Mouse (Mus musculus) right cerebral cortex, postnatal 4 days (tissue): ENCODE results near the gene I0C0044D17Rik.
A peak's percentile ranks its signal among the peaks of the same experiment; 100 is the strongest.

ENCODE experiments used
- DNase-seq: peaks from one replicate; pipeline ENCODE4 v3.0.0-alpha.2; 2022

I0C0044D17Rik gene

DNA sequence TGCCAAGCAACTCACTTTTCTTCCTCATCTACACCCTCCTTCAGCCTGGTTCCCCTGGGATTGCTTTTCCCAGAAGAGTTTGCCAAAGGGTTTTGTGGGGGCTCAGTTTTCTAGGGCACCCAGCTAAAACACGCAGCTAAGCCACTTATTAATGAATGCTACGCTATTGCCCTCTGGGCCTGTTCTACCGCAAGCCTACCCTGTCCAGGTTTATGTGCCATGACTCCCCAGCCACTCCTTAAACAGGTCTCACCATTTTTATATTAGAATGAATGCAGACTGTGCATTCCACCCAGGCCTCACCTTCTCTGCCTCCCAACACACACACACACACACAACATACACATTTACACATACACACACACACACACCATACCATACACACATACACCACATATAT, 593 bp downstream of the I0C0044D17Rik start:
- no peak for DNase-seq

- no peak for DNase-seq
Measured at GRCm38 (mm10) chr4:98822478-98822877, 1.2 kb downstream of the I0C0044D17Rik start.

GRCm38 (mm10) chr4:98819216-98819755, 4.4 kb downstream of the I0C0044D17Rik start:
- no peak for DNase-seq

- DNase-seq = peak; percentile 10
Measured at GRCm38 (mm10) chr4:98817184-98817911, 6.3 kb downstream of the I0C0044D17Rik start, which contains the start of gene Kank4. Gene Kank4, minus strand, starts transcription at chr4:98817537.

- no peak for DNase-seq
Measured at GRCm38 (mm10) chr4:98816807-98817183, 6.8 kb downstream of the I0C0044D17Rik start.

- DNase-seq = no peak
Measured at GRCm38 (mm10) chr4:98806306-98806705, 17.3 kb downstream of the I0C0044D17Rik start.

GRCm38 (mm10) chr4:98805291-98806048, 18.2 kb downstream of the I0C0044D17Rik start:
- no peak for DNase-seq

DNA sequence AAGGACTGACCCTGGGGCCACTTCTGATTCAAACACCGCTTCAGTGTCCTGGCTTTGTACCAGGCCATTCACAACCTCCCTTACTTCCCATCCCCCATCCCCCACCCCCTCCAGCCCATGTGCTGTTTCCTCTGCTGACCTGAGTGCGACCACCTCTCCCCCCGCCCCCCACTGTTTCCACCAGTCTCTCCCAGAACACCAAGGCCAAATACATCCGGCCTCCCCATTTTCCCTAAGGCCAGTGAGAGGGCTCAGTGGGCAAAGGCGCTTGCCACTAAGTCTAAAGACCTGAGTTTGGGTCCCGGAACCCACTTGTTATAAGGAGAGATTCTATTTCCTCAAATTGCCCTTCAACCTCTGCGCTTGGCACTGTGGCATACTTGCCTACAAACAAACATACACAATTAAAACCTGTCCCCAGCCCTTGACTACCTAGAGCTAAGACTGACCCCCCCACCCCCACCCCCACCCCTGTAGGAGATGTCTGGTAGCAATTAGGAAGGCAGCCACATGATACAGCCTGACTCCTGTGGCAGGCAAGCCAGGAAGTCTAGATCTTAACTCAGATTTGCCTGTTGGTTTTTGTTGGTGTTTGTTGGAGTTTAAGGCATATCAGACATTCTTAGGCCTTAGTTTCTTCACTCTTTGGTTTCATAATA, 19.0 kb downstream of the I0C0044D17Rik start:
- DNase-seq = no peak

- no peak for DNase-seq
Measured at GRCm38 (mm10) chr4:98801775-98802174, 21.9 kb downstream of the I0C0044D17Rik start.

DNA sequence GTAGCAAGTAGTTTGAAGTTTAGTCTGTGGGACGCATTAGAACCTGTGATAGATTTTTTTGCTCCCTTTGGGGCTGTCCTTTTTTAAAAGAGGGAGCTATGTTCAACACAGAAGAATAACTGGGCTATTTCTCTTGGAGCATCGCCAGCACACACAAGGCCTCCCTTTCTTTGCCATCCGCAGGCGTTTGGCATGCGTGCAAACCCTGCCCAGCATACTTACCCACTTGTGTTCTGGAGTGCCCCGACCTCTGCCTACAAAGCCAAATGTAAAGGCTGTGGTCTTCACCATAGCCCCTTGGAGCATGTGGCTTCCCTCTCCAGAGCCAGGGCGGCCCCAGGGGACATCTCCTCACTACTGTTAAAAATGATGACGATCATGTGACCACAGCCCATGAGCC, 22.8 kb downstream of the I0C0044D17Rik start:
- DNase-seq = no peak

DNA sequence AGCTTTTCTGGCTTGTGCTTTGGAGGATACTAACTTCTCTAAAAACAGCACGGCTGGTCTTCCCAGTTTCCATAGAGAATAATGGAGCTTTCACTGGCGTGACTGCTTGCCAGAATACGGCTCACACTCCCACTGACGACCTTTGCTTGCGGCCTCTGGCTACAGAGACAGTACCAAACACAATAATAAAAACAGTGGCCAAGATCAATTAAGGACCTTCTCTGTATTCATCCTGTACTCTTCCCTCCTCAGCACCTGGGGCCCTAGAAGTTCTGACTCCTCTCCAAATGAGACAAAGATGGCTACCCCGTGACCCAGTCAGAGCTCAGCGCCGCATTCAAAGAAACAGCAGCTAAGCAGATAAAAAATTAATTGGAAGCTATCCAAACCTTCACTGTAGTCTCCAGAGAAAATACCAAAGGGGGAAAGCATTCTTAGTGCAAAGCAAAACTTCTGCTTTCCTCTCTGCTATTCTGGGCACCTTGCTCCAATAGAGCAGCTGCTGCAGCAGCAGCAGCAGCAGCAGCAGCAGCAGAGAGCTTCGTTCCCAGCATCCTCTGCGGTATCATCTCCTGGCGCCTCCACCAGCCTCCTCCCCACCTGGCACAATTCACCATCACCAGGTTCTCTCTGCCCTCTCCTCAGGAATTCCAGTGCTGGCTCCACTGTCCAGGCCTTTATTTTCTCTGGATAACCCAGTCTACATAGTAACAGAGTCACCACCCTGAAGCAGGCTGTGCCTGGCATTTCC, 26.9 kb downstream of the I0C0044D17Rik start:
- no peak for DNase-seq

DNA sequence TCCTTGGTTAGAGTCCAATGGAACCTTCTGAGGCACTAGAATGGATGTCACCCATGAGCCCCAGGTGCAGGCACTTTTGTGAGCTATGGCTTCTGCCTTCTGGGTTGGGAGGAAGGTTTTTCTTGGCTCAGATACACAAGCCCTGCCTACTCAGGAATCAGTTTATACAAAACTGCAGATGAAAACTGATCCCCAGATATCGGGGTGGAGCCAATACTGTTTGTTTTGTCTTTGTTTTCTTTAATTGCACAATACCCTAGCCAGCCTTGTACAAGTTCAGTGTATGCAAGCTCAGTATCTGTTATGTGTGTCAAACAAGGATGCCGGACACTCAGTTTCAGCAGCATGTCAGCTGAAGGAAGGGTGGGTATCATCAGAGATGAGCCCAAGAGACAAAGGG, 28.4 kb downstream of the I0C0044D17Rik start:
- no peak for DNase-seq

DNA sequence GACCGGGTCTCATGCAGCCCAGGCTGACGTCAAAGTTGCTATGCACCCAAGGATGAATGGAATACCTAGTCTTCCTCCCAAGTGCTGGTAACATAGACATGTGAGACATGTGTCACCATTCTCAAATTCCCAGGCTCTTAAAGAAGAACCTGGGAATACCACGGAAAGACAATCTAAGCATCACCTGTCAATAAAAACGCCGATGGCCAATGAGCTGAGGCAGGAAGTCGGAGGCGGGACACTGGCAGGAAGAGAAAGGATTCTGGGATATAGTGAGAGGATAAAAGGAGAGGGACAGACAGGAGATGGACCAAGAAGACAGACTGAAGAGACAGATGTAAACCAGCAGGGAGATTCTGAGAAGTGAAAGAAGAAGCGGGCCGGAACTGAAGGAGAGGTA, 30.2 kb downstream of the I0C0044D17Rik start:
- no peak for DNase-seq

DNA sequence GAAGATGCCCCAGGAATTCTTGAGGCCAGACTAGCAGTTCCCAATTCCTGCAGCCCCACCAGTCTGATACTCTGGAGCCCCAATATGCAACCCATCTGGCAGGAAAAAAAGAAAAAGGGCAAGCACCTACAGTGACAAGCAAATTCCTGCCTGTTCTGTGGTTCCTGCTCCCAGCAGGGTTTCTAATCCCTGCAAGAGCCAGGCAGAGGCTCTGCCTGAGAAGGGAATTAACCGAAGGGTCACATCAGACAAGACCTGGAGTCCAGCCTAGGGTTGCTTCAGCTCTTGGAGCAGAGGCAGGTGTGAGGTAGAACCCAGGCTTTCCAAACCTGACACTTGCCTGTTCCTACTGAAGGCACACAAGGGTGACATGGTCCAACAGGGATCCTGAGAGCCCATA, 32.9 kb downstream of the I0C0044D17Rik start:
- DNase-seq = no peak

DNA sequence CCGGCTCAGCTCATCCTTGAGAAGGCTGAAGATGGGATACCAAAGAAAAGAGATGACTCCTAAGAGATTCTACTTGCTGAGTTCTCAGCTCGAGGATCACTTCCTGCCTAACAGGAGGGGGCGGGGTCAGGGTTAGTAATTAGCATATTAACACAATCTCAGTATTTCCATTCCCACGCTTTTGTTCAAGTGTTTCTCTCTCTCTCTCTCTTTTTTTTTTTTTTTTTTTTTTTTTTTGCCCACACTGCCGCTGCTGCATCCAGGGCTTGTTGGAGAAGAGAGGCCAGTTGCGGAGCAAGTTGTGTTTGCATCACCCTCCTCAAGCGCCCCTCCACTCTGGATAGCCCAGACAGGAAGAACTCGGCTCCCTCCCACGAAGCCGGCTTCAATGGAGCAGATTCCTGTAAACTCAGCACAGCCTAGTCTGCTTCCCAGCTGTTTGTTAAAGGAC, 33.8 kb downstream of the I0C0044D17Rik start:
- DNase-seq = no peak

- DNase-seq = no peak
Measured at GRCm38 (mm10) chr4:98789133-98789765, 34.4 kb downstream of the I0C0044D17Rik start.

GRCm38 (mm10) chr4:98786281-98786680, 37.4 kb downstream of the I0C0044D17Rik start:
- no peak for DNase-seq

GRCm38 (mm10) chr4:98785851-98786250, 37.8 kb downstream of the I0C0044D17Rik start:
- DNase-seq = no peak

DNA sequence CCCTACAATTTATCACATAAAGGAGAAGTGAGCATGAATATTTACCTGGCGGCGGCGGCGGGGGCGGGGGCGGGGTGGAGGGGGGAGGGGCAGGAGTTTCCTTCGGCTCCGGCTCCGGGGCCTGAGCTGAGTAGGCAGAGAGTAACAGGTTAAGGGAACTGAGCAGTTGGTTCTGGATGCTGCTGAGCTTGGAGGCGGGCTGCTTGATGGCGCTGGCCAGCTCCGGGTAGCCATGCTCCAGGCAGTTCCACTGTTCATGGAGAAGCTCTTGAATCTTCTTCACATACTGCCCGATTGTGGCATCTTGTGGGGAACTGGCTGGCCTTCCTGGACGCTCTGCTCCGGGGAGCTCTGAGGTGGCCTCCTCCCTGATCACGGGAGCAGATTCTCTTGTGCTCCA, 45.4 kb downstream of the I0C0044D17Rik start:
- no peak for DNase-seq

GRCm38 (mm10) chr4:98777464-98777863, 46.2 kb downstream of the I0C0044D17Rik start:
- no peak for DNase-seq

DNA sequence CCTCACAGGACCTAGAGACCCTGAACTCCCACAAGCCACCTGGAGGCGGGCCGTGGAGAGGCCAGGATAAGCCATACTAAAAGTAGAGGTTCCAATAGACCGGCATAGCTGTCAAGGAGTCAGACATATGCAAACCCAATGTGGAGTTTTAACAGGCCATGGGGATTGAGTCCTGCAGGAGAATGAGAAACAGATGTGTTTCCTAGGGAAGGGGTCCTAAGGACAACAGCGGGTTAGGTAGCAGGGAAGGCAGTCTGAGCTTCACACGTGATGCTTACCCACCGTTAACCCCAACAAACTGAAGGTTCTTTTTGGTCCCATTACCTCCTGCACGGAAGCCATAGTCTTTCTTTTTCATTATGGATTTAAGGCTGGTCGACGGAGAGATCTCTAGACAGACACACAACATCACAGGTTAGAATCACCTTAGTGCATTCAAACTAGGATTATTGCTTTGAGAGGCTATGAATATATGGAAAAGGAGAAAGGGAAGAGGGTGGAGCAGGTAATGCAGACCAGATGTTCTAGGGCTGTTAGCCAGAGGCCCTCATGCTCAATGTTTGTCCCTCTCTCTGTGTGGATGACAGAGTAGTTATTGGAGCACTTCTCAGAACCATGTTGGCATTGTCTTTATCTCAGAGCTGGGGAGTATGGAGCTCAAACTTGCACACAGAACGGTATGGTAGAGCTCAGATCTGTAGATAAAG, 46.8 kb downstream of the I0C0044D17Rik start:
- no peak for DNase-seq
